Mouse (Mus musculus) lung, postnatal 0 days (tissue): Measurements from ENCODE around the gene Birc6.

Experiments used
- CTCF ChIP-seq: IDR thresholded peaks from 2 replicates; pipeline ENCODE4 v1.5.1; 2016; ENCODE audit warnings: antibody characterized with exemption, mild to moderate bottlenecking
- EP300 ChIP-seq: IDR thresholded peaks from 2 replicates; pipeline ENCODE4 v1.6.1; 2016; ENCODE audit warnings: antibody characterized with exemption, mild to moderate bottlenecking, control low read depth

DNA sequence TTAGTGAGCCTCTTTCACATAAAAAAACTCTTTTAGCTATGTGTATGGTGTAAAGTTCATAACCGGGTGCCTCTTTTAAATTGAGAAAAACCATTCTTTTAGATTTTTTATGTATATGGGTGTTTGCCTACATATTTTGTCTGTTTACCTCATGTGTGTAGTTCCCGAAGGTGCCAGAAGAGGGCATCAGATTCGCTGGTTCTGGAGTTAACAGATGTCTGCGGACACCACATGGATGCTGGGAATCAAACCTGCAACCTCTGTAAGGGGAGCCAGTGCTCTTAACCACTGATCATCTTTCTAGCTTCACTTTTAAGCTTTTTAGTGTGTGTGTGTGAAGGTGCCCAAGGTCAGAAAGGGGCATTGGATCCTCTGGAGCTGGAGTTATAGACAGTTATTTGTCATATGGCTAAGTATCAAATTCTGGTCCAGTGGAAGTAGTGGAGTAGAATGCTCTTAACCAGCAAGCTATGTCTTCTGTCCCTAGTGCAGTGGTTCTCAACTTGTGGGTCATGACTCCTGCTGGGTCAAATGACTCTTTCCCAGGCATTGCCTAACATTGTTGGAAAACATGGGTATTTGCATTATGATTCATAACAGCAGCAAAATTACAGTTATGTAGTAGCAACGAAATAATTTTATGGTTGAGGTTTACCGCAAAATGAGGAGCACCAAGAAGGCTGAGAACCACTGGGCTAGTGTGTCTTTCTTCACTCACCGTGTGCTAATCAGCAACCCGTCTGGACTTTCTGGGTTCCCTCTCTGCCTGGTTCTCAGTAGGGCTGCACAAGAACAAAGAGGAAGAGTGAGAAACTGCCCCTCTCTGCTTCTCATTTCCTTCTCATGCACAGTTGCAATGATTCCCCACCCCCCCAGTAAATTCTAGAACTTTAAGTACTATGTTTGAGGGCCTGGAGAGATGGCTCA lies 5.0 kb upstream of the Birc6 start:
- no peak for TF ChIP-seq CTCF
- TF ChIP-seq EP300 = no peak
